Mouse (Mus musculus) kidney, embryonic 15.5 days (tissue): ENCODE measurements at regions not wholly inside any gene's neighbourhood (a gene's known extent, or its start where the extent isn't known, plus 50 kb on each side); places are given as distances from the start of the nearest gene placed in this dataset.

Source experiments
- ATAC-seq: fragments of 200-750 bp; cut with Nextera tagmentation; replicated peaks from 2 replicates; pipeline ENCODE4 v1.8.0; 2017; ENCODE audit warnings: moderate TSS enrichment; ENCODE audit not compliant: low FRiP score
- H3K27ac ChIP-seq: fragments of 300-500 bp; sonication (generic); 2 replicates; pipeline ENCODE4 v1.5.1; 2015; ENCODE audit warnings: mild to moderate bottlenecking, inconsistent platforms
- H3K27me3 ChIP-seq: fragments of 300-500 bp; sonication (generic); 2 replicates; pipeline ENCODE4 v1.6.1; 2015; ENCODE audit warnings: inconsistent platforms
- H3K36me3 ChIP-seq: fragments of 300-500 bp; sonication (generic); 2 replicates; pipeline ENCODE4 v1.6.1; 2015; ENCODE audit warnings: inconsistent platforms
- H3K4me1 ChIP-seq: fragments of 300-500 bp; sonication (generic); 2 replicates; pipeline ENCODE4 v1.6.1; 2015; ENCODE audit warnings: inconsistent platforms
- H3K4me2 ChIP-seq: fragments of 300-500 bp; sonication (generic); 2 replicates; pipeline ENCODE4 v1.6.1; 2015; ENCODE audit warnings: moderate library complexity, mild to moderate bottlenecking, inconsistent platforms
- H3K4me3 ChIP-seq: fragments of 300-500 bp; sonication (generic); replicated peaks from 2 replicates; pipeline ENCODE4 v1.5.1; 2015; ENCODE audit warnings: mild to moderate bottlenecking, inconsistent platforms
- H3K9ac ChIP-seq: fragments of 300-500 bp; sonication (generic); 2 replicates; pipeline ENCODE4 v1.6.1; 2015; ENCODE audit warnings: mild to moderate bottlenecking, inconsistent platforms
- H3K9me3 ChIP-seq: fragments of 300-500 bp; sonication (generic); replicated peaks from 2 replicates; pipeline ENCODE4 v1.6.1; 2016; ENCODE audit warnings: inconsistent platforms
- WGBS: fragments of 180-500 bp; shearing (Covaris S2); methylation state at CpG from one replicate; pipeline ENCODE4 v1.1.7; 2015; ENCODE audit warnings: mixed read lengths; 5-methylcytosine and 5-hydroxymethylcytosine counted together

DNA sequence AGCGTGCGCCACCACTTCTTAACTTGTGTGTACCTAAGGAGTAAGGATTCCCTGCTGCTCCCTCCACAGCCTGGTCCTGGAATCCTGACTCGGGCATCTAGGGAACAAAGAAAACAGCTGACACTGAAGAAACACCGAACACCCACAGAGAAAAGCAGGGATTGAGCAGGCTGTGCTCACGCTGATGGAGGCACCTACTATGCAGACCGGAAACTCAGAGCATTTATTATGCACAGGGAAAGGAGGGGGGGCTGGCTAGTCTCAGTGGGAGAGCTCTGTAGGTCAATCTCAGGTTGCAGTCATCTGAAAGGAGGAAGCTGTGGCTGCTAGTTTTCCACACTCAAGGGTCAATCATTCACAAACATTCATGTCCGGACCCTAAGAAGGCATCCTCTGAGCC, 300.7 kb upstream of the G2e3 start:
- WGBS: 63% methylated on average over 7 of the region's 7 CpGs
- ATAC-seq: no peak

DNA sequence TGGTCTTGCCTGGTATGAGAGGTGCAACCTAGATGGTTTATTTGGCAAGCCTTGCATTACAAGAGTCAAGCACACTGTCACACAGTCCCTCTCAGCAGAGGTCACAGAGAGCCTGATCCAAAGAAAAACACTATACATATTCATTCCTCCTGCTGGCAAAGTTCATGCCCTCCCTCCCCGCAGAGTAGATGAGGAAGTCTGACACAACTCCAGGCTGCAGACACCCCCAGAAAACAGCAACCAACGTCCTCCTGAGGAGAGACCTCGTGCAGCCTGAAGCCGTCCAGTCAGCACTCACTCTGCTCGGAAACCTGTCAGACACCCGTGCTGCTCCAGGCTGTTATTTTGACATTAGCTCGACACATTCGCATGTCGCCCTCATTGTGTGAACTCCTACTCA, 302.4 kb upstream of the G2e3 start:
- Histone ChIP-seq H3K9ac (no peak overlapping the region), H3K36me3 (no peaks in the 10 kb centered on the region), H3K9me3 (no peaks in the 10 kb centered on the region), H3K27me3 (no peaks in the 10 kb centered on the region), H3K27ac (no peak overlapping the region), H3K4me1 (no peaks in the 10 kb centered on the region), H3K4me3 (no peak overlapping the region), H3K4me2 (no peak overlapping the region)
- no peak for ATAC-seq
- 31% methylated on average over 9 of the region's 9 CpGs for WGBS

More for the DNA sequence above, 300.7 kb upstream of the G2e3 start:
- Histone ChIP-seq H3K36me3 (no peaks in the 10 kb centered on the region), H3K27ac (no peak overlapping the region), H3K4me3 (no peak overlapping the region), H3K27me3 (no peaks in the 10 kb centered on the region), H3K9me3 (no peaks in the 10 kb centered on the region), H3K4me1 (no peaks in the 10 kb centered on the region), H3K9ac (no peak overlapping the region), H3K4me2 (no peak overlapping the region)

DNA sequence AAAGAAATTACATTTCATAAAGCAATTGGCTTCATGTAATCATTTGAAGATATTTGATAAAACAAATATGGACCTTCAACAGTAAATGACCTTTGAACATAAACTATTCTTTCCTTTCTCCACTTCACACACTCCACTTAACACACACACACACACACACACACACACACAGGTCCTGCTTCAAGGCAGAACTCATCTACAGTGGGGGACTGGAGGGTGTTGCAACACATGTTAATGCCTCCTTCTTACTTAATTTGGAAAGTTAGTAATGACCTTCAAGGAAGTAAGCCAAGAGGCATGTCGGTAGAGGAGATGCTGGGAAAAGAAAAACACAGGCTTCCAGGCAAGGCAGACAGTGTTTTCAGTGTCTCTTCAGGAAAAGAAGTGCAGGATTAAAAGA, 302.8 kb upstream of the G2e3 start:
- Histone ChIP-seq H3K9ac (no peak overlapping the region), H3K4me3 (no peak overlapping the region), H3K4me2 (no peak overlapping the region), H3K27me3 (no peaks in the 10 kb centered on the region), H3K9me3 (no peaks in the 10 kb centered on the region), H3K4me1 (no peaks in the 10 kb centered on the region), H3K36me3 (no peaks in the 10 kb centered on the region), H3K27ac (no peak overlapping the region)
- 30% methylated on average over 1 of the region's 1 CpGs for WGBS
- no peak for ATAC-seq

DNA sequence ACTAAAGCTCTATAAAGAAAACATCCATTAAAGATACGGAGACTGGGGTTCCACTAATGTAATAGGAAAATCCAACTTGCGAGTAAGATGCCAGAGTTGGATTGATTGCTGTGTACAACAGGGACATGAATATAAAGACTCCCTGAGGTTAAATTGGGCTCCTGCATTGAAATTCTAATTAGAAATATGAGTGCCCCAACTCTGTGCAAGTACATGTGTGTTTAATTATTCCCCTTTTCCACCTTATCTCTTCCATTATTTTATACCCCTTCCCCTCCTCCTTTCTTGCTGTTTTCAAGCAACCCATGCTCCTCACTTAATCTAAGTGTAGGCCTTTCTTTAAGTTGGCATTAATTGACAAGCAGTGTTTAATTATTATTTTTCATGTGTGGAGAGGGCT, 315.7 kb upstream of the G2e3 start:
- H3K4me2 ChIP-seq: no peak overlapping the region
- H3K36me3 ChIP-seq: no peaks in the 10 kb centered on the region
- H3K27ac ChIP-seq: no peak overlapping the region
- ATAC-seq: no peak
- no peak overlapping the region for H3K9ac ChIP-seq
- WGBS: 91% methylated on average over 2 of the region's 2 CpGs
- H3K4me1 ChIP-seq: no peaks in the 10 kb centered on the region
- H3K4me3 ChIP-seq: no peak overlapping the region
- H3K9me3 ChIP-seq: no peaks in the 10 kb centered on the region
- H3K27me3 ChIP-seq: no peaks in the 10 kb centered on the region

DNA sequence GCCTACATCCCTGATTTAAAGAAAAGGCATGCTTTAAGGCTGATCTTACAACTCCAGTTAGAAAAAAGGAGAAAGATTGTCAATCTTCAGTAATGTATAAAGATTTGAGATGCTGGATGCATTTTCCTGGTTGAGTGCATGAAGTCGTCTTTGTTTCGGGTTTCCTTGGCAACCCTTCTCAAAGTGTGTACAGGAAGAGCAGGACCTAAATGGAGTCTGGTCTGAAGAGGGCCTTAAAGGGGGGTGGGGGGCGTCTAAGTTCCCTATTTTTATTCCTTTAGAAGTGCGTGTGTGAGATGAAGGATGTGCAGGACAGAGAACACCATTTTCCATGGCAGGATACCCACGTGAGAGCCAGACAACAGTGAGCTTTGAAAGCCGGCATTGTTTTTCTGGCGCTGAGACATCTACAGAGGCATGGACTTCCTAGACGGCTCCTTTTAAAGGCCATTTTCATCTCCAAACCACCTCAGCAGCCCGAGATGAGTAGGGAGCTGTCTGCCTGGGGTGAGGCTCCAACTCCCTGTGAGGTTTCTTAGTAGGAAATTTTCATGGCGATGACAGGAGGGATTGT, 319.2 kb upstream of the G2e3 start:
- ATAC-seq: no peak
- WGBS: 59% methylated on average over 10 of the region's 10 CpGs

DNA sequence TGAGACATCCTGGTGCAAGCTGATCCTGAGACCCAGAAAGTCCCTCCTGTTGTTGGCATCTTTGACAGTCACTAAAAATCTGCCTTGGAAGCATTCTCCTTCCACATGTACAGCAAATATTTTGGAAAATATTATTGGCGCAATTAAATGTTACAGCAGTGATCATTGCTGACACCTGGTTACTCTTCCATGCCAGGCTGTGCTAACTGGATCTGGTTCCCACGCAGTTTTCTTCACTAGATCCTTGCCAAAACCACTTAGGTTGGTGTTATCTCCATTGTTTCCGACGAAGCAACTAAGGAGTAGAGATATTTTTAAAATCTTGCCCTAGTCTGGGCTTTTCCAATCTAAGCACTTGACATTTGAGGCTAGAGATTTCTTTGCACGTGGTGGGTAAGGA, 321.8 kb upstream of the G2e3 start:
- 91% methylated on average over 5 of the region's 5 CpGs for WGBS
- H3K4me1 ChIP-seq: no peaks in the 10 kb centered on the region
- no peak for ATAC-seq
- no peaks in the 10 kb centered on the region for H3K27me3 ChIP-seq
- no peak overlapping the region for H3K4me3 ChIP-seq
- no peak overlapping the region for H3K27ac ChIP-seq
- no peaks in the 10 kb centered on the region for H3K36me3 ChIP-seq
- H3K4me2 ChIP-seq: no peak overlapping the region
- no peaks in the 10 kb centered on the region for H3K9me3 ChIP-seq
- H3K9ac ChIP-seq: no peak overlapping the region

More for the DNA sequence above, 319.2 kb upstream of the G2e3 start:
- Histone ChIP-seq H3K27ac (no peak overlapping the region), H3K9ac (no peak overlapping the region), H3K4me1 (no peaks in the 10 kb centered on the region), H3K4me3 (no peak overlapping the region), H3K9me3 (no peaks in the 10 kb centered on the region), H3K36me3 (no peaks in the 10 kb centered on the region), H3K27me3 (no peaks in the 10 kb centered on the region), H3K4me2 (no peak overlapping the region)

DNA sequence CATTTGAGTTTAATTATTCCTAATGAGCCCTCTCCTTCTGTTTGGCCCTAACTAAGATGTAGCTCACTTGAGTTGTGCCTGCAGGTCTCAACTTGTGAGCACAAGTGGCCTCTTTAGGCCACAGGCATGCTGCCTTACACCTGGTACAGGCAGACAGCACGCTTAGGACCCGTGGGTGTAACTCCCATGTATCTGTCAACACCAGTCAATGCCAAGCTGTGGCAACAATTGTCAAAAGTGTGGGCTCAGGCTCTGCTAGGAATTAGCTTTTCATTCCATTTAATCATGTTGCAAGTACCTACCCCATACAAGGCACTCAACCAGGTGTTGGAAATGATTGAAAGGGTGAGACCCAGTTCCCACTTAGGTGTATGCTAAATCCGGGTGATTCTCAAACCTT, 322.3 kb upstream of the G2e3 start:
- Histone ChIP-seq H3K4me3 (no peak overlapping the region), H3K27me3 (no peaks in the 10 kb centered on the region), H3K36me3 (no peaks in the 10 kb centered on the region), H3K9ac (no peak overlapping the region), H3K4me1 (no peaks in the 10 kb centered on the region), H3K27ac (no peak overlapping the region), H3K9me3 (no peaks in the 10 kb centered on the region), H3K4me2 (no peak overlapping the region)
- WGBS: 70% methylated on average over 3 of the region's 3 CpGs
- ATAC-seq: no peak

DNA sequence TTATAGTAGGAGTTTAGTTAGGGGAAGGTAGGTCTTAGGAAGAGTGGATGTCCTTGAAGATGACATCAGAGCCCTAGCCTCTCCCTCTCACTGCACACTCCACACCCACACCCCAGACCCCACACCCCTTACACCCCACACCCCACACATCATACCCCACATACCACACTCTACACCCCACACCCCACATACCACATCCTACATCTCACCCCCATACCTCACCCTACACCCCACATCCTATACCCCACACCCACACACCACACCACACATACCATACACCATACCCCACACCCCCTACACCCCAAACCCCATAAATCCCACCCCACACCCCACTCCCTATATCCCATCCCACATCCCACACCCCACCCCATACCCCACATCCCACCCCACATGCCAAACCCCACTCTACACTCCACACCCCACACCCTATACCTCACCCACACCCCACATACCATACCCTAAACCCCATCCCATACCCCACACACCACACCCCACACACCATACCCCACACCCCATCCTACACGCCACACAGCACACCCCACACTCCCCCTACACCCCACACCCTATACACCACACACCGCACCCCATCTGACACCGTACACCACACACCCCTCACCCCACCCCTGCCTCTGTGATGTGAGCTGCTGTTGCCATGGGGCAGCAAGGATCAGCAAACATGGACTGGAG, 323.7 kb upstream of the G2e3 start:
- no peaks in the 10 kb centered on the region for H3K27me3 ChIP-seq
- H3K4me2 ChIP-seq: no peak overlapping the region
- H3K9ac ChIP-seq: no peak overlapping the region
- H3K36me3 ChIP-seq: no peaks in the 10 kb centered on the region
- ATAC-seq: peak; percentile 33; the same call in 1 of the 2 replicates
- no peaks in the 10 kb centered on the region for H3K9me3 ChIP-seq
- H3K4me3 ChIP-seq: no peak overlapping the region
- H3K27ac ChIP-seq: no peak overlapping the region
- WGBS: 91% methylated on average over 3 of the region's 3 CpGs
- H3K4me1 ChIP-seq: no peaks in the 10 kb centered on the region

DNA sequence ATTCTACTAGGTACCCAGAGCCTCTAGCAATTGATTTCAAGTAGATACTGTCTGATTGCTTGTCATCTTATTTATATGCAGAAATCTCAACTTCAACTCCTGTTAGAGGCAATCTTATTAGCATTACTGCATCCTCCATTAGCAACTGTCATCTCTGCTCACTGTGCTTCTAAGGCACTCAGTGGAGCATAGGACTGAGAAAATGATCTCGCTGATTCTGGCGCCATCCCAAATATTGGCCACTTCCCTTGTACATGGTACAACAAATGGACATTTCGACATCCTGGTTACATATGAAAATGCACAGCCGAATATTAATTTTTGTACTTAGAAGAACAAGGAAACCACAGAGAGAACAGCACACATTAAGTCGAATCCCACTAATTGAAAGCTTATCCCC, 329.7 kb upstream of the G2e3 start:
- no peak overlapping the region for H3K27ac ChIP-seq
- H3K27me3 ChIP-seq: no peaks in the 10 kb centered on the region
- ATAC-seq: no peak

DNA sequence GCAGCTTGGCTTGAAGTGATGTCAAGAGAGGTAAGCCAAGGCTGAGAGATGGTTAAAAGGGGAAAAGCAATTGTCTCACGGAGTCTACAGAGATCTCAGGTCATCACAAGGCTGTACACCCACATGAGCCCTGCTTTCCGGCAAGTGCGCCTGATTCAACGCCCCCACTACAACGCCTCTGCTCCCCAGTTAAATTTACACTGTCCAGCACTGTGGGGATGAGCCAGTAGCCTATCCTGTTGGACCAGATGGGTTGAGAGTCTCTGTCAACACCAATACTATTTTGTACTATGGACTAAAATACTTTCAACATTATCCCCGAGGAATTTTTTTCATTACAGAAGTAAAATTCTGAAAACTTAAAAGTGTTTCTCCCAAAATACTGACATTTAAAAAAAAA, 331.8 kb upstream of the G2e3 start:
- no peak overlapping the region for H3K27ac ChIP-seq
- no peak overlapping the region for H3K4me2 ChIP-seq
- H3K4me3 ChIP-seq: no peak overlapping the region
- no peak for ATAC-seq
- no peaks in the 10 kb centered on the region for H3K4me1 ChIP-seq
- no peaks in the 10 kb centered on the region for H3K36me3 ChIP-seq
- no peaks in the 10 kb centered on the region for H3K9me3 ChIP-seq
- no peak overlapping the region for H3K9ac ChIP-seq
- H3K27me3 ChIP-seq: no peaks in the 10 kb centered on the region
- WGBS: 91% methylated on average over 6 of the region's 6 CpGs

More for the DNA sequence above, 329.7 kb upstream of the G2e3 start:
- Histone ChIP-seq H3K9ac (no peak overlapping the region), H3K9me3 (no peaks in the 10 kb centered on the region), H3K36me3 (no peaks in the 10 kb centered on the region), H3K4me2 (no peak overlapping the region), H3K4me1 (no peaks in the 10 kb centered on the region), H3K4me3 (no peak overlapping the region)
- WGBS: 92% methylated on average over 5 of the region's 5 CpGs

DNA sequence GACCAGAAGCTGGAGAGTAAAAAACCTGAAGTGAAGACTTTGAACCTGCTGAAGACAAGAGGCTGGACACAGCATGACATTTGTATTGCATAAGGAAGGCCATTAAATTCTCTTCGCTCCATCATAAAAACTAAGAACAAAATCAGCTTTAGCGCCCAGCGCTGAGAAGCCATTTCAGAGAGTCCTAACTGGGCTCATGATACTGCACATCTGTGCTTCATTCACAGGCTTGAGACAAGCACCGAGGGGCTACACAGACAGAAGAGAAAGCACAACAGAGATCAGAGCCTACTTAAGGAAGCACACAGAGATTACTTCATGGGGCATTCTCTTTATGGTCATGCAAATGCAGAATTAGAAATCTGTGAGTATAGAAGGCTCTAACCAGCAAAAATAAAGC, 338.2 kb upstream of the G2e3 start:
- H3K9ac ChIP-seq: no peak overlapping the region
- H3K9me3 ChIP-seq: no peaks in the 10 kb centered on the region
- H3K27ac ChIP-seq: no peak overlapping the region
- H3K4me3 ChIP-seq: no peak overlapping the region
- no peaks in the 10 kb centered on the region for H3K36me3 ChIP-seq
- H3K4me2 ChIP-seq: no peak overlapping the region
- H3K27me3 ChIP-seq: no peaks in the 10 kb centered on the region
- H3K4me1 ChIP-seq: no peaks in the 10 kb centered on the region
- WGBS: 88% methylated on average over 4 of the region's 4 CpGs
- no peak for ATAC-seq

DNA sequence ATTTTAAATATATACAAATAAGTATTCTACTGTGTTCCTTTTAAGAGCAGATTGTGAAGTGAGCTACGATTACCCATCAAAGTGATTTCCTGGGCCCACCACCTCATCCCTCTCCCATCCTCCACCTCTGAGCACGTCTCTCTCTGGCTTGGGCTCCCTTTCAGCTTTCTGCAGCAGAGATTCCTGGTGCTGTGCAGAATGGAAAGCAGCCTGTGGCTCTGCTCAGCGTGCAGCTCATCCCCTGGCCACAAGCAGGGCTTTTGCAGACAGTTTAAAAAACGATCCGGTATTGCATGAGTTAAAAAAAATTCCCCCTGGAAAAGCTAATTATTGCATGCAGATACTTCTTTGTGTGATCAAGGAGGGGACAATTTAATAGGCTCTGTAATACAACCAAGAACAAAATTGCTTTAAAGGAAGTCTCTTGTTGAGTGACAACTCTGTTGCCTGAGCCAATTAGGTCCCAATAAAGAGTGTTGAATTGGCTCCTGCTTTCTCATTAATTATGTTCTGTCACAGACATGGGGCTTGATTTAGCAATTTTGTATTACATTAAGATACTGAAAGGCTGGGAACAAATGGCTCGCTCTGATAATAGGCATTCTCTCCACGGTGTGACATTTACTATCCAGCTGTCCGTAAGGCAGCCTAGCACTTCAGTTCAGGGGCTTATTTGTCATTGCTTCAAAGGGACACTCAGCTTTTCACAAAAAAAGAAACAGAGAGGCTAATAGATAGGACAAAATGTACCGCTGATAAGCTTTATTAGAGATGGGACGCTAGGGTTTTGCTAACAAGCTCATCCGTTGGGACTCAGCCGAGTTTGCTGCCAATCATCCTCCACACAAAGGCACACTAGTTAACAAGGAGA, 345.9 kb upstream of the G2e3 start:
- H3K27ac ChIP-seq: no peak overlapping the region
- H3K4me1 ChIP-seq: peaks cover 19% of the 10 kb centered on the region
- H3K9ac ChIP-seq: no peak overlapping the region
- no peaks in the 10 kb centered on the region for H3K27me3 ChIP-seq
- no peak overlapping the region for H3K4me3 ChIP-seq
- WGBS: 31% methylated on average over 12 of the region's 12 CpGs
- no peaks in the 10 kb centered on the region for H3K9me3 ChIP-seq
- H3K36me3 ChIP-seq: no peaks in the 10 kb centered on the region
- ATAC-seq: no peak
- no peak overlapping the region for H3K4me2 ChIP-seq
